Mouse (Mus musculus) heart, postnatal 0 days (tissue): Measurements from ENCODE around the gene Eif4b. TPM values are rescaled to one million over a fixed set of nuclear protein-coding genes. Genes with fewer than 3 reads are reported as not detected.

Experiments
- ATAC-seq: fragments of 200-750 bp; cut with Nextera tagmentation; 2 replicates; pipeline ENCODE4 v1.8.0; 2017; ENCODE audit warnings: low read depth, moderate number of reproducible peaks, moderate library complexity; ENCODE audit not compliant: insufficient read depth
- DNase-seq: peaks from one replicate; pipeline ENCODE4 v3.0.0-alpha.2; 2016; ENCODE audit warnings: low spot score
- H3K27ac ChIP-seq: fragments of 300-500 bp; sonication (generic); 2 replicates; pipeline ENCODE4 v1.5.1; 2014; ENCODE audit warnings: low read depth, mild to moderate bottlenecking
- H3K27me3 ChIP-seq: fragments of 300-500 bp; sonication (generic); 2 replicates; pipeline ENCODE4 v1.6.1; 2014; ENCODE audit warnings: low read length, mixed read lengths; ENCODE audit not compliant: control insufficient read depth, insufficient read depth
- H3K36me3 ChIP-seq: fragments of 300-500 bp; sonication (generic); replicated peaks from 2 replicates; pipeline ENCODE4 v1.6.1; 2014; ENCODE audit warnings: low read length, mixed read lengths; ENCODE audit not compliant: control insufficient read depth, insufficient read depth
- H3K4me1 ChIP-seq: fragments of 300-500 bp; sonication (generic); 2 replicates; pipeline ENCODE4 v1.6.1; 2014; ENCODE audit warnings: antibody characterized with exemption; ENCODE audit not compliant: control insufficient read depth, insufficient read depth
- H3K4me2 ChIP-seq: fragments of 300-500 bp; sonication (generic); 2 replicates; pipeline ENCODE4 v1.6.1; 2014; ENCODE audit warnings: low read depth, mild to moderate bottlenecking, low read length, moderate library complexity
- H3K4me3 ChIP-seq: fragments of 300-500 bp; sonication (generic); 2 replicates; pipeline ENCODE4 v1.5.1; 2014; ENCODE audit warnings: low read depth, low read length
- H3K9ac ChIP-seq: fragments of 300-500 bp; sonication (generic); replicated peaks from 2 replicates; pipeline ENCODE4 v1.6.1; 2014; ENCODE audit warnings: low read depth, low read length, mixed read lengths
- H3K9me3 ChIP-seq: fragments of 300-500 bp; sonication (generic); replicated peaks from 2 replicates; pipeline ENCODE4 v1.6.1; 2016; ENCODE audit warnings: low read length; ENCODE audit not compliant: control insufficient read depth
- CTCF ChIP-seq: IDR thresholded peaks from 2 replicates; pipeline ENCODE4 v1.5.1; 2016; ENCODE audit warnings: antibody characterized with exemption, control low read depth, low read depth
- EP300 ChIP-seq: IDR thresholded peaks from 2 replicates; pipeline ENCODE4 v1.6.1; 2016; ENCODE audit warnings: antibody characterized with exemption, low read depth
- WGBS: fragments of 180-500 bp; shearing (Covaris S2); extraction: QIAGEN DNeasy Blood & Tissue Kit; methylation state at CpG from one replicate; pipeline ENCODE4 v1.1.7; 2014; 5-methylcytosine and 5-hydroxymethylcytosine counted together
- polyA plus RNA-seq: library from polyadenylated mRNA; unstranded; fragments of >200 nt; fragmentation: Nextera tagmentation; extraction: Ambion mirVana; gene quantifications from 2 replicates; pipeline ENCODE4 v1.2.1, GENCODE M21; 2015
- total RNA-seq: library from RNA; depleted of rRNA; stranded (reverse); fragments of >200 nt; gene quantifications from 2 replicates; pipeline ENCODE4 v1.2.3, GENCODE M21; 2014; ENCODE audit warnings: low replicate concordance

Eif4b gene
- total and polyA plus RNA-seq, 2 experiments from 2014 or later: 46.0 to 110 TPM

GRCm38 (mm10) chr15:102089914-102090585, 16.5 kb downstream of the Eif4b start:
- Histone ChIP-seq H3K9me3 (no peaks in the 10 kb centered on the region), H3K9ac (no peak overlapping the region), H3K36me3 (peaks cover 98% of the 10 kb centered on the region), H3K4me3 (no peak overlapping the region), H3K4me2 (no peak overlapping the region), H3K4me1 (no peaks in the 10 kb centered on the region), H3K27ac (no peak overlapping the region), H3K27me3 (no peaks in the 10 kb centered on the region)
- ATAC-seq (no peak), DNase-seq (no peak)
- TF ChIP-seq CTCF (no peak), EP300 (no peak)
- 74% methylated on average over 12 of the region's 12 CpGs for WGBS

GRCm38 (mm10) chr15:102091063-102091679, 17.6 kb downstream of the Eif4b start:
- no peak overlapping the region for H3K4me3 ChIP-seq
- H3K9ac ChIP-seq: no peak overlapping the region
- no peaks in the 10 kb centered on the region for H3K27me3 ChIP-seq
- no peak overlapping the region for H3K27ac ChIP-seq
- H3K4me2 ChIP-seq: no peak overlapping the region
- ATAC-seq: no peak
- DNase-seq: no peak
- H3K9me3 ChIP-seq: no peaks in the 10 kb centered on the region
- H3K4me1 ChIP-seq: no peaks in the 10 kb centered on the region
- 67% methylated on average over 12 of the region's 12 CpGs for WGBS
- peaks cover 99% of the 10 kb centered on the region for H3K36me3 ChIP-seq
- no peak for TF ChIP-seq CTCF
- no peak for TF ChIP-seq EP300

- WGBS: 82% methylated on average over 1 of the region's 1 CpGs
- no peak for DNase-seq
- no peak for TF ChIP-seq EP300
- no peak for TF ChIP-seq CTCF
- Histone ChIP-seq H3K4me1 (no peaks in the 10 kb centered on the region), H3K4me3 (no peak overlapping the region), H3K4me2 (no peak overlapping the region), H3K36me3 (peaks cover 96% of the 10 kb centered on the region), H3K27ac (no peak overlapping the region), H3K27me3 (no peaks in the 10 kb centered on the region), H3K9me3 (no peaks in the 10 kb centered on the region), H3K9ac (no peak overlapping the region)
- no peak for ATAC-seq
Measured at GRCm38 (mm10) chr15:102091688-102092087, 18.1 kb downstream of the Eif4b start.

- Histone ChIP-seq H3K4me1 (no peaks in the 10 kb centered on the region), H3K9me3 (no peaks in the 10 kb centered on the region), H3K4me2 (no peak overlapping the region), H3K36me3 (peaks cover 93% of the 10 kb centered on the region), H3K9ac (no peak overlapping the region), H3K27me3 (no peaks in the 10 kb centered on the region), H3K4me3 (no peak overlapping the region), H3K27ac (no peak overlapping the region)
- WGBS: 84% methylated on average over 4 of the region's 4 CpGs
- DNase-seq (no peak), ATAC-seq (no peak)
- no peak for TF ChIP-seq EP300
- TF ChIP-seq CTCF: no peak
Measured at GRCm38 (mm10) chr15:102092222-102092621, 18.6 kb downstream of the Eif4b start.

GRCm38 (mm10) chr15:102094157-102094556, 20.6 kb downstream of the Eif4b start:
- Histone ChIP-seq H3K4me3 (no peak overlapping the region), H3K27me3 (no peaks in the 10 kb centered on the region), H3K4me1 (0 out of 2 replicates have a peak, but pooled peaks cover under 1% of the 10 kb centered on the region), H3K27ac (no peak overlapping the region), H3K36me3 (peaks cover 81% of the 10 kb centered on the region), H3K4me2 (no peak overlapping the region), H3K9me3 (no peaks in the 10 kb centered on the region), H3K9ac (no peak overlapping the region)
- 66% methylated on average over 2 of the region's 2 CpGs for WGBS
- DNase-seq: no peak
- TF ChIP-seq CTCF (no peak), EP300 (no peak)
- ATAC-seq: no peak

- Histone ChIP-seq H3K27ac (no peak overlapping the region), H3K36me3 (peaks cover 72% of the 10 kb centered on the region), H3K4me1 (0 out of 2 replicates have a peak, but pooled peaks cover 3% of the 10 kb centered on the region), H3K27me3 (no peaks in the 10 kb centered on the region), H3K9me3 (no peaks in the 10 kb centered on the region), H3K9ac (no peak overlapping the region), H3K4me3 (no peak overlapping the region), H3K4me2 (no peak overlapping the region)
- no peak for TF ChIP-seq EP300
- TF ChIP-seq CTCF: no peak
- no peak for DNase-seq
- ATAC-seq: no peak
- WGBS: 76% methylated on average over 16 of the region's 16 CpGs
Measured at GRCm38 (mm10) chr15:102094988-102095387, 21.4 kb downstream of the Eif4b start.
